Mouse (Mus musculus) liver, embryonic 12.5 days (tissue): ENCODE results near the gene Gm11733. TPM values are rescaled to one million over a fixed set of nuclear protein-coding genes. Genes with fewer than 3 reads are reported as not detected.

ENCODE experiments used
- ATAC-seq: fragments of 200-750 bp; cut with Nextera tagmentation; 2 replicates; pipeline ENCODE4 v1.8.0; 2017; ENCODE audit warnings: moderate number of reproducible peaks, mild to moderate bottlenecking, moderate library complexity
- H3K27ac ChIP-seq: fragments of 300-500 bp; sonication (generic); 2 replicates; pipeline ENCODE4 v1.5.1; 2016; ENCODE audit warnings: mild to moderate bottlenecking
- H3K27me3 ChIP-seq: fragments of 300-500 bp; sonication (generic); replicated peaks from 2 replicates; pipeline ENCODE4 v1.6.1; 2016; ENCODE audit warnings: mild to moderate bottlenecking, moderate library complexity
- H3K36me3 ChIP-seq: fragments of 300-500 bp; sonication (generic); 2 replicates; pipeline ENCODE4 v1.6.1; 2016; ENCODE audit warnings: mild to moderate bottlenecking, moderate library complexity
- H3K4me1 ChIP-seq: fragments of 300-500 bp; sonication (generic); 2 replicates; pipeline ENCODE4 v1.6.1; 2016
- H3K4me2 ChIP-seq: fragments of 300-500 bp; sonication (generic); 2 replicates; pipeline ENCODE4 v1.6.1; 2016; ENCODE audit warnings: mild to moderate bottlenecking, moderate library complexity
- H3K4me3 ChIP-seq: fragments of 300-500 bp; sonication (generic); 2 replicates; pipeline ENCODE4 v1.5.1; 2016; ENCODE audit warnings: mild to moderate bottlenecking, moderate library complexity
- H3K9ac ChIP-seq: fragments of 300-500 bp; sonication (generic); 2 replicates; pipeline ENCODE4 v1.6.1; 2016; ENCODE audit warnings: mild to moderate bottlenecking, moderate library complexity
- H3K9me3 ChIP-seq: fragments of 300-500 bp; sonication (generic); replicated peaks from 2 replicates; pipeline ENCODE4 v1.6.1; 2016; ENCODE audit warnings: mild to moderate bottlenecking, moderate library complexity
- WGBS: fragments of 180-500 bp; shearing (Covaris S2); methylation state at CpG from one replicate; pipeline ENCODE4 v1.1.7; 2016; ENCODE audit not compliant: insufficient replicate concordance; 5-methylcytosine and 5-hydroxymethylcytosine counted together
- polyA plus RNA-seq: library from polyadenylated mRNA; unstranded; fragments of >200 nt; fragmentation: Nextera tagmentation; extraction: Ambion mirVana; gene quantifications from 2 replicates; pipeline ENCODE4 v1.2.1, GENCODE M21; 2016

The Gm11733 gene
- polyA plus RNA-seq, 1 experiment from 2014 or later, result not detected

DNA sequence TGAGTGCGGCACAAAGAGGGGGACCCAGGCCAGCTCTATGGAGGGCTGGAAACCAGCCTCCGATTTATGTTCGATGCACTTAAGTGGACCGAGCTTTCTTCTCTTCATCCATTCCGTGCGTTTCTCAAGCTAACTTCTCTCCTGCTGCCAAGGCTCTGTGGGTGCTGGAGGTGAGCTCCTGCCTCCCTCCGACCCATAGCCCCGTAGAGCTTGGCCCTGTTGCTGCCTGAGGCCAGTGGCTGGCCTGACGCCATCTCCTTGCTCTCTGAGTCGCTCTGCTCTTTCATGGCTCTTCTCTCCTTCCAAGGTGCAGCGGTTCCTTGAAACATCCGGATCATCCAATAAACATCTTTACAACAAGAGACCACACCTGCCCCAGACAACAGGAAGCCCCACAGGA lies 4.4 kb upstream of the Gm11733 start:
- no peak overlapping the region for H3K4me2 ChIP-seq
- no peak overlapping the region for H3K27ac ChIP-seq
- H3K4me3 ChIP-seq, result no peak overlapping the region
- H3K4me1 ChIP-seq, result 0 out of 2 replicates have a peak, but pooled peaks cover 11% of the 10 kb centered on the region
- peaks cover 80% of the 10 kb centered on the region for H3K27me3 ChIP-seq
- H3K9ac ChIP-seq, result no peak overlapping the region
- no peaks in the 10 kb centered on the region for H3K9me3 ChIP-seq
- no peak for ATAC-seq
- WGBS, result 41% methylated on average over 12 of the region's 12 CpGs
- H3K36me3 ChIP-seq, result no peaks in the 10 kb centered on the region

DNA sequence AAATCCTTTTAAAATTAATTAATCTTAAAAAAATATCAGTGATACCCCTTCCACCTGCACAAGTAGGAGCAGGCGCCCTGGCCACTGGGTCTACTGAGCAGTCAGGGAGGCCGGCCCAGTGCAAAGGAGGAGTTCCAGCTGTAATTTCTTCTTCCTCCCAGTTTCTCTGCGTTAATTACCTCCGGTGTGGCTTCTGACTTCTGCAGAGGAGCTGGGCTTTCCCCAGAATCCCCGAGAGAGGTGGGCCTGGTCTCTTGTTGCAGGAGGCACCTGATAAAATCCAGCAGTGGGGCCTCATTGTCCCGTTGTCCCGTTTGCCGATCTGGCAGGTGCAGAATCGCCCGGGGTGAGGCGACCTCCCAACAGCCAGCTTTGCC lies 1.9 kb upstream of the Gm11733 start:
- H3K9me3 ChIP-seq, result no peaks in the 10 kb centered on the region
- H3K27ac ChIP-seq, result no peak overlapping the region
- H3K4me2 ChIP-seq, result peak overlapping the region; percentile 31
- no peaks in the 10 kb centered on the region for H3K36me3 ChIP-seq
- ATAC-seq, result no peak
- H3K9ac ChIP-seq, result no peak overlapping the region
- H3K4me1 ChIP-seq, result 0 out of 2 replicates have a peak, but pooled peaks cover 11% of the 10 kb centered on the region
- H3K27me3 ChIP-seq, result peaks cover 69% of the 10 kb centered on the region
- H3K4me3 ChIP-seq, result no peak overlapping the region
- WGBS, result 7% methylated on average over 11 of the region's 11 CpGs

DNA sequence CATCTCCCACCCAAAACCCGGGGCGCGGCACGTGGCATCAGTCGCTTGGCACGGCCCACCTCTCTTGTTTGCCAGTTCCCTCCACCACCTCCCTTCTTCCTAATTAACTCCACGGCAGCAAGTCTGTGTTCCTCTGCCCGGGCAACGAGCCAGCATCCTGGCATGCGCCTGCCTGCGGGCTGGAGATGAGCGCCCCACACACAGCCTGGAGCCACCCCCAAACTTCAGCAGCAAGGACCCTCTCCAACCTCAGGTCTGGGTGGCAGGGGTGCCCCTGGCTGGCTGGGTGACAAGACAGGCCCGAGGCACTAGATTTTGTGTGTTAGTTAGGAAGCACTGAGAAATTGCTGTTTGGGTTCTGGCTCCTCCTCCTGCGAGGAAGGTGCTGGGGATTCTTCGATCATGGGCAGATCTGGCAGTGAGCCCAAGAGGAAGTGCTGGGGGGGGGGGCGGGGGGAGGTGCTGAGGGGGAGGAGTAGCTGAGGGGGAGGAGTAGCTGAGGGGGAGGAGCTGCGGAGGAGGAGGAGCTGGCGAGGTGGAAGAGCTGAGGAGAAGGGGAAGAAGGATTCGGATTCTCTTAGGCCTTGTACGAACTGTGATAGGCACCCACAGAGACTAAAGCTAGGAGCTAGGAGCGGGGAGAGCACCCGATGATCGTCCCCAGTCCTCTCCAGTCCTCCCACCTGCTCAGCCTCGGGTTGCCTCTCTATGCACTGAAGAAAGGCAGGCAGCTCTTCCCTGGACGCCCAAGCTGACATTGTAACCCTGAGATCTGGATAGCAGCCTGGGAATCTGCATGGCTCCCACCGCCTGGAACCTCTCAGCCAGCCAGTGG lies 1.3 kb upstream of the Gm11733 start:
- 6% methylated on average over 24 of the region's 26 CpGs for WGBS
- H3K4me2 ChIP-seq, result peak overlapping the region; percentile 31
- H3K9me3 ChIP-seq, result no peaks in the 10 kb centered on the region
- H3K36me3 ChIP-seq, result no peaks in the 10 kb centered on the region
- no peak overlapping the region for H3K27ac ChIP-seq
- ATAC-seq, result no peak
- H3K27me3 ChIP-seq, result peaks cover 63% of the 10 kb centered on the region
- 0 out of 2 replicates have a peak, but pooled peaks cover 11% of the 10 kb centered on the region for H3K4me1 ChIP-seq
- H3K4me3 ChIP-seq, result no peak overlapping the region
- H3K9ac ChIP-seq, result no peak overlapping the region

DNA sequence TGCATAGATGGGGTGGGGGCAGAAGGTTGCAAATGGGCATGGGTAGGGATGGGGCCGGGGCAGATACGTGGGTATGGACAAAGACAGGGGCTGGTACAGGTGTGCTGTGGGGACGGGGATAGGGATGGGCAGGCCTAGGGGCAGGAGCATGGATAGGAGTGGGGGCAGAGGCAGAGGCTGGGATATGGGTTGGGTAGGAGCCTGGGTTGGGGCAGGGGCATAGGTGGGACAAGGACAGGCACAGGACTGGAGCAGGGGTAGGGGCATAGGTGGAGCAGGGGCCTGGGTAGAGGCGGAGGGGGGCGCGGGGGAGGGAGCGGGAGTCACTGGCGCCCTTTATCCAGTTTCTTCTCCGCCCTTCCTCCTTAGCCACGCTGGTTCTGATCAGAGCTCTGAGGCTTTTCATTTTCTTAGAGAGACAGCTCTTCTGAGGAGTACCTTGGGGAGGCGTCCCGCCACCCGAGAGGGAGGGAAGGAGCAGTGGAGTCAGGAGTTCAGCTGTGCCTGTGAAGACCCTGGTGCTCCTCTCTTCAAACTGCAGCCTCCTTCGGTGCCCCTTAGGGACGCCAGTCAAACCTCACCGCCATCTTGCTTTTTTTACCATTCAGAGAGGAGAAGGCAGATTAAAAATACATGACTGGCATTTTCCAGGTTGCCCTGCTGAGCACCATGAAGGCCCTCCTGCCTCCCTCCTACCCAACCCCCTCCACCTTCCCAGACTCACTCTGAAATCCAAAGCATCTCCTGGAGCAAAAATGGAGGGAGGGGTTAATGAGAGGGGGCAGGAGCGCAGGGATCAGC lies 7.4 kb downstream of the Gm11733 start:
- peaks cover 16% of the 10 kb centered on the region for H3K27me3 ChIP-seq
- no peaks in the 10 kb centered on the region for H3K4me1 ChIP-seq
- no peak overlapping the region for H3K27ac ChIP-seq
- H3K9me3 ChIP-seq, result no peaks in the 10 kb centered on the region
- H3K36me3 ChIP-seq, result no peaks in the 10 kb centered on the region
- WGBS, result 70% methylated on average over 17 of the region's 17 CpGs
- H3K9ac ChIP-seq, result no peak overlapping the region
- H3K4me3 ChIP-seq, result no peak overlapping the region
- no peak overlapping the region for H3K4me2 ChIP-seq
- no peak; the same call in 1 of the 2 replicates for ATAC-seq

DNA sequence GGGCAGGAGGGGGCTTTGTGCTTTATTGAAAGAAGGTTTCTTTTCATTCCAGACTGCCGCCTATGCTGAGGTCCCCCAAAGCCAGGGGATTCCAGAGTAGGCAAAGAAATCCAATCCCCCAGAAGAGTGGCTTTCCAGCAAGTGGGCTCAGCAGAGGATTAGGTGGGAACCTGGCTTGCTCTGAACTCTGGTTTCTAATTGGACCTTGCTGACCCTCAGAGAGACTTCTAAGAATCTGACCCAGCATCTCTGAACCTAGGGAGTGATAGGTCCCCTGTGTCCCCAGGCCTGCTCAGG lies 8.0 kb downstream of the Gm11733 start:
- 40% methylated on average over 1 of the region's 1 CpGs for WGBS
- Histone ChIP-seq H3K4me3 (no peak overlapping the region), H3K27me3 (peaks cover 20% of the 10 kb centered on the region), H3K27ac (no peak overlapping the region), H3K9me3 (no peaks in the 10 kb centered on the region), H3K4me2 (no peak overlapping the region), H3K4me1 (no peaks in the 10 kb centered on the region), H3K9ac (no peak overlapping the region), H3K36me3 (no peaks in the 10 kb centered on the region)
- ATAC-seq, result no peak

DNA sequence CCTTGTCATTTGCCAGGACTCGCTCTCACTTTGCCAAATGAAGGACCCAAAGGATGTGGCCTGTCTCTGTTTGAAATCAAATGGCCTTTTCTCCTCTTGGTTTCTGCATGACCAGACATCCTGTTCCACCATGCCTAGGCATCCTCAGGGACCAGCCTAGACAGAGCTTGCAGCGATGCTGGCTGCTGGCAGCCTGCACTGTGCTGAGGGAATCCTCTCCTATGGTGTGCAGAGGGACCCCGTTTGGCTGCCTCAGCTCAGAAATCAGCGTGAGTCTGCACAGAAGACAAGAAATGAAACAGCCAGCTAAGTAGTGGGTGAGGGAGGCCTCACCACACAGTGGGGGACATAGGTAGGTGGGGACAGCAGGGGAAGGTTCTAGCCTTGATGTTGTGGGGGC lies 12.6 kb downstream of the Gm11733 start:
- Histone ChIP-seq H3K9me3 (0 out of 2 replicates have a peak, but pooled peaks cover 3% of the 10 kb centered on the region), H3K4me3 (no peak overlapping the region), H3K4me2 (no peak overlapping the region), H3K27me3 (peaks cover 20% of the 10 kb centered on the region), H3K36me3 (no peaks in the 10 kb centered on the region), H3K9ac (no peak overlapping the region), H3K4me1 (no peaks in the 10 kb centered on the region), H3K27ac (no peak overlapping the region)
- ATAC-seq, result no peak
- WGBS, result 38% methylated on average over 4 of the region's 4 CpGs

DNA sequence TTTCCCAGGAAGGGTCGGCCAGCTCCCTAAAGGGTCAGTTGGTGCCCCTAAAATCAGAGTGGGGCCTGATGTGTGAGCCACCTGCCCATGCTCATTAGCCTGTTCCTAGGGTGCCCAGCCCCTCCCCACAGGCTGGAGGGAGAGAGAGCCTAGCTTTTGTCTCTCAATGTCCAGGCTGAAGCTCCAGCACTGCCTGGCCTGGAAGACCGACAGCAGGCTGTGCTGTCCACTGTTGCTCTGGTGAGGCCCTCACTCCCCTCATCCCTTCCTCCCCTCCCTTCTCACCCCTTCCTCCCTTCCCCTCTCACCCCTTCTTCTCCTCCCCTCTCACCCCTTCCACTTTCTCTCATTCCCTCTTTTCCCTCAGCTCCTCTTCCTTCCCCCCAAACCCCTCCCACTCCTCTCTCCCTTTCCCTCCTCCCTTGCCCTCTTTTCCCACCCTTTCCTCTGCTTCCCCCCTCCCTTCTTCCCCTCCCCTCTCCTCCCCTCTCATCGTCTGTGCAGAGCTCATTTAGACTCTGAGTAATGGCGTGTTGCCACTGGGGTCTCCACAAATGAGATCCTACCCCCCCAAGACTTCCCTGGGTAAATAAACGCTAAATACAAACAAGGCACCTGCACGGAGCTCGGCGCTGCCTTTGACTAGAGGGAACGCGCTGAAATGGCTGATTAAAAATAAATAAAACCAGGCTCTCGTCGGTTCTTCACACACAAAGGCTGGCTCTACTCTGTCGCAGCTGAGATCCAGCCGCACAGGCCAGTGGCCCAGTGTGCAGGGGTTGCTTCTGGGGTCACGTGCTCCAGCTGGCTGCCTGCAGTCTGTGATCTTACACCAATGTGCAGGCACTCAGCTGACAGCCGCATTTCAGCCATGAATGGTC lies 13.3 kb downstream of the Gm11733 start:
- whole genome bisulfite sequencing, result 43% methylated on average over 16 of the region's 16 CpGs
- H3K27me3 ChIP-seq, result peaks cover 20% of the 10 kb centered on the region
- H3K4me2 ChIP-seq, result 0 out of 2 replicates have a peak overlapping the region, but pooled peaks have one; percentile 18
- H3K36me3 ChIP-seq, result no peaks in the 10 kb centered on the region
- no peaks in the 10 kb centered on the region for H3K4me1 ChIP-seq
- H3K27ac ChIP-seq, result no peak overlapping the region
- H3K9me3 ChIP-seq, result 0 out of 2 replicates have a peak, but pooled peaks cover 3% of the 10 kb centered on the region
- H3K9ac ChIP-seq, result no peak overlapping the region
- ATAC-seq, result no peak
- H3K4me3 ChIP-seq, result no peak overlapping the region

DNA sequence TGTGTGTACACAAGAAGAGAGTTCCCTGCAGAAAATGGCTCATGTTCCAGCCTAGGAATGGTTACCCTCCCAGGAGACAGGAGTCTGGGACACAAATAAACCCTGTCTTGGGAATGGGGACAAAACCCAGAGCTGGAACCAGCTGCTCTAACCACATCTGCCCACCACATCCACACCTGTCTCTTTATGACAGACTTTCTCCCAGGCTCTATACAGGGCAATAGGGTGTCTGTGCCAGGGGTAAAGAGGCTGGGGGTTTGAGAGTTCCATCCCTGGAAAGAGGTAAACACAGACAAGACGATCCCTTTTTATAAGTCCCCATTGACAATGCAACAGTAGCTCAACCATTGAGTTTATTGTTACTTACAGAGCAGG lies 14.0 kb downstream of the Gm11733 start:
- WGBS, result 61% methylated on average over 1 of the region's 1 CpGs
- ATAC-seq, result no peak
- Histone ChIP-seq H3K4me3 (no peak overlapping the region), H3K4me1 (no peaks in the 10 kb centered on the region), H3K36me3 (no peaks in the 10 kb centered on the region), H3K4me2 (no peak overlapping the region), H3K27ac (no peak overlapping the region), H3K9ac (no peak overlapping the region), H3K27me3 (peaks cover 20% of the 10 kb centered on the region), H3K9me3 (0 out of 2 replicates have a peak, but pooled peaks cover 3% of the 10 kb centered on the region)

DNA sequence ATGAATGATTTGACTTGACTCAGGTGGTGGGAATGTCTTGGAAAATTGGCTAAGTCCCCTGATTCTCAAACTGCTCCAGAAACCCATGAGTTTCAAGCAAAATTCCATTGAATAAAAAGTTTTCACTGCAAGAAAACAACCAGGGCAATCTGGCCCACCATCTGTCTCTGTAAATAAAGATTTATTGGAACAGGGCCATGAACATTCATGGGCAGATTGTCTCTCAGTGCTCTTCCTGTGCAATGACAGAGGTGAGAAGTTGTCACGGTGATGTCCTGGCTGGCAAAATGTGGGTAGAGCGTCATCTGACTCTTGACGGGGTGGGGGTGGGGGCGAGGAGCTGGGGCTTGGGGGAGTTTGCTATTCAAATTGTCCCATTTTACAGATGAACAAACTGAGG lies 24.8 kb downstream of the Gm11733 start:
- 80% methylated on average over 4 of the region's 4 CpGs for WGBS

DNA sequence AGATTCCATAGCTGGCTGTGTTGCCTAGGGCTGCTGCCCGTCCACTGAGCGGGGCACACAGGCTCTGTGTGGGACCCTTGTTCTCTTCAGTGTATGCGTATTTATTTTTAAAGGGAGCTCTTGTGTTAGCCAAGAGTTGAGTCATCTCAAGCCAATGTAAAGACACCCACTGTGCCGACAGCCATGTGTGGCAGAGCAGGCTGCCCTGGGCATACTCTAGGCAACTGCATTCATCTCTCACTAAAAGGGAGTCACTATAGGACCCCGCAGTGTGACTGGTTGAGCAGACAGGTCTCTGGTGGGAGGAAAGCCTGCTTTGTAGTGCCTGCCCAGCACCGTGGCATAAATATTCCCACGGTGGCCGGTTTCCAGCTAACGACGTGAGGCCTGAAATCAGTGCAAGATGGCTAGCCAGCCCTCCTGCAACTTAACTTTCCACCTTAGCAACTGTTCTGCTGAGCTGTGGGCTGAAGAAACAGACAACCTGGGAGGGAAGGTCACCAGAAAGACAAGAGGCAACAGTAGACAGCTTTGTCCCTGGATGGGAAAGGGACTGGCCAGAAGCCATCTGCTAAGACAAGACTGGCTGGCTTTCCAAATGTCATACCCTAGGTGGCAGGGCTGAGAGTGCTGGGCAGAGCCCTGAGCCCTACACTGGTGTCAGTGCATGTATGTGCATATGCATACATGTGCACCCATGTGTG lies 31.7 kb downstream of the Gm11733 start:
- peaks cover 5% of the 10 kb centered on the region; the same call in 1 of the 2 replicates for H3K9me3 ChIP-seq
- no peak for ATAC-seq
- no peaks in the 10 kb centered on the region for H3K4me1 ChIP-seq
- H3K4me2 ChIP-seq, result no peak overlapping the region
- no peaks in the 10 kb centered on the region for H3K27me3 ChIP-seq
- WGBS, result 71% methylated on average over 10 of the region's 10 CpGs
- no peak overlapping the region for H3K4me3 ChIP-seq
- H3K9ac ChIP-seq, result no peak overlapping the region
- no peak overlapping the region for H3K27ac ChIP-seq
- no peaks in the 10 kb centered on the region for H3K36me3 ChIP-seq

More for the DNA sequence above, 24.8 kb downstream of the Gm11733 start:
- Histone ChIP-seq H3K4me2 (no peak overlapping the region), H3K36me3 (no peaks in the 10 kb centered on the region), H3K4me3 (no peak overlapping the region), H3K27ac (no peak overlapping the region), H3K4me1 (no peaks in the 10 kb centered on the region), H3K9me3 (no peaks in the 10 kb centered on the region), H3K27me3 (no peaks in the 10 kb centered on the region), H3K9ac (no peak overlapping the region)
- ATAC-seq, result no peak

DNA sequence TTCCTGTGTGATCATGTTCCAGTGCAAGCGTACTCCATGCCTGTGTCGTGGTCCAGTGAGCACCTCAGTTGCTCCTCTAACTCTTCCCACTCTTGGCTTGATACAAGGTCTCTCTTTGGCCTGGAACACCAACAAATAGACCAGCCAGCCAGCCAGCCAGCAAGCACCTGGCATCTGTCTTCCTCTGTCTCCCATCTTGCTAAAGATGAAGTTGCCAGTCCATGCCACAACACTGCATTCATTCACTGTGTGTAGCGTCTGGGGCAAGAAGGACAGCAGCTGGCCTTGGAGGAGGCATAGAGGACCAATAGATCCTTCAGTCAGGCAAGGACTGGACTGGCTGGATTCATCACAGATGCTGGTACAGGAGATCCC lies 32.2 kb downstream of the Gm11733 start:
- H3K4me2 ChIP-seq, result no peak overlapping the region
- H3K4me3 ChIP-seq, result no peak overlapping the region
- H3K4me1 ChIP-seq, result no peaks in the 10 kb centered on the region
- no peak for ATAC-seq
- 77% methylated on average over 3 of the region's 3 CpGs for WGBS
- no peak overlapping the region for H3K27ac ChIP-seq
- no peaks in the 10 kb centered on the region for H3K36me3 ChIP-seq
- H3K9ac ChIP-seq, result no peak overlapping the region
- H3K27me3 ChIP-seq, result no peaks in the 10 kb centered on the region
- peaks cover 5% of the 10 kb centered on the region; the same call in 1 of the 2 replicates for H3K9me3 ChIP-seq
